Mouse (Mus musculus) myocyte (in vitro differentiated cells): Measurements from ENCODE around the gene Fam222a.

Experiments used
- CEBPB ChIP-seq: IDR thresholded peaks from 2 replicates; pipeline ENCODE4 v1.6.1; 2011; ENCODE audit warnings: mild to moderate bottlenecking, moderate library complexity; ENCODE audit not compliant: poor library complexity, insufficient read depth, severe bottlenecking
- E2F4 ChIP-seq: IDR thresholded peaks from one replicate; pipeline ENCODE4 v1.6.1; 2011; ENCODE audit warnings: mild to moderate bottlenecking, control low read depth, moderate library complexity; ENCODE audit not compliant: insufficient read depth
- MAX ChIP-seq: IDR thresholded peaks from one replicate; pipeline ENCODE4 v1.6.1; 2011; ENCODE audit warnings: low read depth, mild to moderate bottlenecking, control low read depth
- POLR2A ChIP-seq: IDR thresholded peaks from one replicate; pipeline ENCODE4 v1.6.1; 2011; ENCODE audit warnings: low read depth, mild to moderate bottlenecking, control low read depth, moderate library complexity; ENCODE audit not compliant: insufficient read length
- POLR2AphosphoS2 ChIP-seq: IDR thresholded peaks from one replicate; pipeline ENCODE4 v1.6.1; 2011; ENCODE audit warnings: low read depth, control low read depth; ENCODE audit not compliant: insufficient read length
- USF1 ChIP-seq: IDR thresholded peaks from one replicate; pipeline ENCODE4 v1.6.1; 2011; ENCODE audit warnings: low read depth, mild to moderate bottlenecking, control low read depth, moderate library complexity

DNA sequence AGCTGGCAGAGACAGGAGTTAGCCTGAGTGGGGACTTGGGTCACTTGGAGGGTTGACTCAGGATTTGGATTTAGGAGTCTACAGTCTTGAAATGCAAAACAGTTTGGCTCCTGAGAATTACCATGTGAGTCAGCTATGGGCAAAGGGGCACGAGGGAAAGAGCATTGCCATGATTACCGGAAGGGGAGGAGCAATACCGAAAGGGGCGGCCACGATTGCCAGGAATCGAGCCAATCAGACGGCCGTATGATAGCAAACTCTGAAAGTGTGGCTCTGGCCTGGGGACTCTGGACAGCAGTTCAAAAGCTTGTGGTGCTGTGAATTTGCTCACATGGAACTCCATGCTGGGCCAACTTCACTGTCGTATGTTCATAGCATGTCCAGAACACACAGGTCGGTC, 18.8 kb upstream of the Fam222a start:
- TF ChIP-seq CEBPB = no peak
- TF ChIP-seq POLR2A = no peak
- no peak for TF ChIP-seq MAX
- TF ChIP-seq POLR2AphosphoS2 = no peak
- TF ChIP-seq USF1 = no peak
- TF ChIP-seq E2F4 = no peak
